Mouse (Mus musculus): ENCODE data around the gene Emp3. TPM values are rescaled to one million over a fixed set of nuclear protein-coding genes. Genes with fewer than 3 reads are reported as not detected.
A peak's percentile ranks its signal among the peaks of the same experiment; 100 is the strongest.
"Not testable (repeated sequence)": the region's sequence is repeated elsewhere in the genome, so short reads cannot be mapped to it uniquely, and the experiment has no call there.

Gene Emp3
- total and polyA plus RNA-seq, 2 experiments from 2014 or later = 15.3 to 45.2 TPM

- 75% methylated on average over 2 of the region's 2 CpGs for WGBS
- Histone ChIP-seq H3K4me2 (ENCODE audit: low read depth, low read length) (no peak overlapping the region), H3K4me1 (ENCODE audit: insufficient read depth, low read length) (peaks cover 5% of the 10 kb centered on the region; the same call in 1 of the 2 replicates), H3K9me3 (ENCODE audit: low read length) (no peaks in the 10 kb centered on the region), H3K9ac (replicated peaks; ENCODE audit: low read length) (no peak overlapping the region), H3K4me3 (ENCODE audit: low read length) (no peak overlapping the region), H3K36me3 (ENCODE audit: insufficient read depth, low read length) (no peaks in the 10 kb centered on the region), H3K27ac (no peak overlapping the region), H3K27me3 (ENCODE audit: insufficient read depth, low read length) (no peaks in the 10 kb centered on the region)
- DNase-seq (ENCODE audit: low spot score) (no peak), ATAC-seq (no peak)
- no peak for TF ChIP-seq CTCF (IDR thresholded peaks at IDR 0.05; ENCODE audit: low read depth)
These were observed 28.6 kb downstream of the Emp3 start for GRCm38 (mm10) chr7:45892651-45893050.

DNA sequence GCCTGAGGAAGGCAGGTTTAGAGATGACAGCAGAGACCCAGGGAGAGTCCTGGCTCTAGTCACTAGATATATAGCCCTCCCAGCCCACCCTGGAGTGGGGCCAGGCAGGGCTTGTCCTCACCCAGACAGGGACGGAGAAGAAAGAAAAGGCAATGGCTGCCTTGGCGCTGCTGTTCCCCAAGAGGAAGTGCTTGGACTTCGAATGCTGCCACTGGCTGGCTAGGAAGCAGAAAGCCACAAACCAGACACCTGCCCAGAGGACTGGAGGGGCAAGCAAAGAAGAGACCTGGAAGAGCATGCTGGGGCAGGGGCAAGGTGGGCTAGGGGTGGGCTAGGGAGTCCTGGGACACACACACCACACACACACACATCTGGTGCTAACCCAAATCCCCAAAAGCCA is 34.0 kb downstream of the Emp3 start:
- Histone ChIP-seq H3K4me1 (ENCODE audit: insufficient read depth, low read length) (no peaks in the 10 kb centered on the region), H3K9ac (replicated peaks; ENCODE audit: low read length) (0 out of 2 replicates have a peak overlapping the region, but pooled peaks have one; percentile 13), H3K4me3 (ENCODE audit: low read length) (no peak overlapping the region), H3K4me2 (ENCODE audit: low read depth, low read length) (no peak overlapping the region), H3K9me3 (ENCODE audit: low read length) (no peaks in the 10 kb centered on the region), H3K27me3 (ENCODE audit: insufficient read depth, low read length) (no peaks in the 10 kb centered on the region), H3K27ac (no peak overlapping the region), H3K36me3 (ENCODE audit: insufficient read depth, low read length) (peaks cover 31% of the 10 kb centered on the region)
- ATAC-seq = peak; percentile 24; the same call in 1 of the 2 replicates
- 48% methylated on average over 3 of the region's 3 CpGs for WGBS
- no peak for TF ChIP-seq CTCF (IDR thresholded peaks at IDR 0.05; ENCODE audit: low read depth)
- DNase-seq (ENCODE audit: low spot score) = no peak

GRCm38 (mm10) chr7:45881011-45881410 is 40.2 kb downstream of the Emp3 start:
- 93% methylated on average over 2 of the region's 2 CpGs for WGBS
- no peak for TF ChIP-seq CTCF (IDR thresholded peaks at IDR 0.05; ENCODE audit: low read depth)
- H3K4me2 ChIP-seq (ENCODE audit: low read depth, low read length) = no peak overlapping the region
- H3K36me3 ChIP-seq (ENCODE audit: insufficient read depth, low read length) = peaks cover 73% of the 10 kb centered on the region
- no peak overlapping the region for H3K4me3 ChIP-seq (ENCODE audit: low read length)
- no peak overlapping the region for H3K27ac ChIP-seq
- no peak for ATAC-seq
- no peak overlapping the region for H3K9ac ChIP-seq (replicated peaks; ENCODE audit: low read length)
- no peaks in the 10 kb centered on the region for H3K27me3 ChIP-seq (ENCODE audit: insufficient read depth, low read length)
- H3K9me3 ChIP-seq (ENCODE audit: low read length) = no peaks in the 10 kb centered on the region
- no peak for DNase-seq (ENCODE audit: low spot score)
- H3K4me1 ChIP-seq (ENCODE audit: insufficient read depth, low read length) = no peaks in the 10 kb centered on the region

DNA sequence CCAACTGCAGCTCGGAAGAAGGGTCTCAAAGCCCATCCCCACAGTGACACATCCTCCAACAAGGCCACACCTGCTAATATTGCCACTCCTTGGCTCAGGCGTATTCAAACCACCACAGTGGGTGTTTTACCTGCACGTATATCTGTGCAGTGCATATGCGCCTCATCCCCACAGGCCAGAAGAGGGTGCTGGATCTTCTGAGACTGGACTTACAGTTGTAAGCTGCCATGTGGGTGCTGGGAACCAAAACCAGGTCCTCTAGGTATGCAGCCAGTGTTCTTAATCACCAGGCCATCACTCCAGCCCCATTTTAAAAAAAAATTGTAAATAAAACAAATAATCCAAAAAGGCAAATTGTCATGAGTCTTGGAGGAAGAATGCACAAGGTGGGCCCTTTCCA is 40.7 kb downstream of the Emp3 start:
- Histone ChIP-seq H3K4me1 (ENCODE audit: insufficient read depth, low read length) (no peaks in the 10 kb centered on the region), H3K27me3 (ENCODE audit: insufficient read depth, low read length) (no peaks in the 10 kb centered on the region), H3K4me2 (ENCODE audit: low read depth, low read length) (no peak overlapping the region), H3K36me3 (ENCODE audit: insufficient read depth, low read length) (peaks cover 73% of the 10 kb centered on the region), H3K27ac (no peak overlapping the region), H3K9ac (replicated peaks; ENCODE audit: low read length) (no peak overlapping the region), H3K4me3 (ENCODE audit: low read length) (no peak overlapping the region), H3K9me3 (ENCODE audit: low read length) (no peaks in the 10 kb centered on the region)
- 95% methylated on average over 4 of the region's 4 CpGs for WGBS
- DNase-seq (ENCODE audit: low spot score) (no peak), ATAC-seq (no peak)
- no peak for TF ChIP-seq CTCF (IDR thresholded peaks at IDR 0.05; ENCODE audit: low read depth)

DNA sequence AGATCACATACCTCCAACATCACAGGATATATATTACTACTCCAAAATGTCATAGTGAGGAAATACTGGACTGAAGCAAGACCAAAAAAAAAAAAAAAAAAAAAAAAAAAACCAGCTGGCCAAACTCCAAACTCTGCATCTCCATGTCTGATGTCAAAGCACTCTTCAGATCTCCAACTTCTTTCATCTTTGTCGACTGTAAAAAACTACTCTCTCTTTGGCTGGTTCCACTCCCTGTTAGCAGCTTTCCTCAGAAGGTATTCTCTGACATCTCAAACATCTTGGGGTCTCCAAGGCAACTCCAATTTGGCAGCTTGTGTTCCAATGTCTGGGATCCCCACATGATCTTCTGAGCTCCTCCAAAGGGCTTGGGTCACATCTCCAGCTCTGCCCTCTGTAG is 42.9 kb downstream of the Emp3 start, which contains the start of gene Grin2d:
Gene Grin2d, minus strand, starts transcription at position 101 of the 400 bp plus-strand sequence.
- not testable (repeated sequence) for H3K9me3 ChIP-seq (ENCODE audit: low read length); H3K4me2 ChIP-seq (ENCODE audit: low read depth, low read length); H3K27ac ChIP-seq; DNase-seq (ENCODE audit: low spot score); ATAC-seq; H3K27me3 ChIP-seq (ENCODE audit: insufficient read depth, low read length); H3K4me1 ChIP-seq (ENCODE audit: insufficient read depth, low read length); H3K9ac ChIP-seq (replicated peaks; ENCODE audit: low read length); H3K4me3 ChIP-seq (ENCODE audit: low read length)
- peaks cover 53% of the 10 kb centered on the region for H3K36me3 ChIP-seq (ENCODE audit: insufficient read depth, low read length)
- WGBS = 94% methylated on average over 1 of the region's 1 CpGs

- Histone ChIP-seq H3K27me3 (ENCODE audit: insufficient read depth, low read length) (no peaks in the 10 kb centered on the region), H3K27ac (no peak overlapping the region), H3K4me1 (ENCODE audit: insufficient read depth, low read length) (peaks cover 6% of the 10 kb centered on the region), H3K9ac (replicated peaks; ENCODE audit: low read length) (no peak overlapping the region), H3K4me2 (ENCODE audit: low read depth, low read length) (no peak overlapping the region), H3K9me3 (ENCODE audit: low read length) (no peaks in the 10 kb centered on the region), H3K4me3 (ENCODE audit: low read length) (no peak overlapping the region), H3K36me3 (ENCODE audit: insufficient read depth, low read length) (peaks cover 39% of the 10 kb centered on the region)
- ATAC-seq (no peak), DNase-seq (ENCODE audit: low spot score) (no peak)
- WGBS = 96% methylated on average over 7 of the region's 7 CpGs
- TF ChIP-seq CTCF (IDR thresholded peaks at IDR 0.05; ENCODE audit: low read depth) = no peak
These were observed 44.3 kb downstream of the Emp3 start for GRCm38 (mm10) chr7:45876895-45877294.

GRCm38 (mm10) chr7:45873061-45873947 is 47.9 kb downstream of the Emp3 start:
- Histone ChIP-seq H3K27ac (peak overlapping the region; percentile 87), H3K9ac (replicated peaks; ENCODE audit: low read length) (peak overlapping the region; percentile 86), H3K4me2 (ENCODE audit: low read depth, low read length) (peak overlapping the region; percentile 82), H3K9me3 (ENCODE audit: low read length) (no peaks in the 10 kb centered on the region), H3K36me3 (ENCODE audit: insufficient read depth, low read length) (peaks cover 19% of the 10 kb centered on the region), H3K4me3 (ENCODE audit: low read length) (peak overlapping the region; percentile 84), H3K4me1 (ENCODE audit: insufficient read depth, low read length) (peaks cover 16% of the 10 kb centered on the region), H3K27me3 (ENCODE audit: insufficient read depth, low read length) (no peaks in the 10 kb centered on the region)
- peak; percentile 69 for DNase-seq (ENCODE audit: low spot score)
- 2% methylated on average over 28 of the region's 28 CpGs for WGBS
- ATAC-seq = peak; percentile 10
- peak; percentile 48 for TF ChIP-seq CTCF (IDR thresholded peaks at IDR 0.05; ENCODE audit: low read depth)
